Mouse (Mus musculus): ENCODE data around the gene Ccdc153. TPM values are rescaled to one million over a fixed set of nuclear protein-coding genes. Genes with fewer than 3 reads are reported as not detected.

The Ccdc153 gene
- polyA plus RNA-seq (2015; fragmentation: Nextera tagmentation; extraction: Ambion mirVana) = not detected in 2 replicates

DNA sequence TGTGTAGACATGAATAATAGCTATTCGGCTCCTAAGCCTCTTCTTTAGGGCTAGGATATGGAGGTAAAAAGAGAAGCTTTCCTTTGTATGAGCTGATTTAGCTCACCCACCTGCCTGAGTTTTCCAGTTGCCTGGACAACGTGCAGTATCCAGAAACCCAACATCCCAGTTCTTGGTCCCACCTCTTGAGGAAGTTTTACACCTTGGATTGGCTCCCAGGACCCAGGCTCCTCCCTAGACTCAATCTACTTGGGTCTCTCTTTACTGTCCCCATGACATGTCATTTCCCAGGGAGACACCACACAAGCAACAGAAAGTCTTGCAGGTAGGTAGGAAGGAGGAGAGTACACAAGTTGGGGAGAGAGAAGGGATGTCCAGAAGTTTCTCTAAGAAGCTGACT is at the start of gene Ccdc153:
Ccdc153 (plus strand) TSS at position 278 of the 400 bp plus-strand sequence.
- ATAC-seq (replicated peaks; ENCODE audit: low FRiP score, low read depth) (no peak), DNase-seq (ENCODE audit: low spot score) (no peak)
- Histone ChIP-seq H3K36me3 (ENCODE audit: insufficient read depth, low read length) (no peaks in the 10 kb centered on the region), H3K9ac (ENCODE audit: low read depth, low read length) (no peak within 1 kb of the TSS), H3K4me1 (replicated peaks; ENCODE audit: insufficient read depth, low read length) (no peaks in the 10 kb centered on the region), H3K4me2 (ENCODE audit: low read length) (no peak within 1 kb of the TSS), H3K27ac (no peak within 1 kb of the TSS), H3K27me3 (ENCODE audit: insufficient read depth, low read length) (no peaks in the 10 kb centered on the region), H3K9me3 (replicated peaks; ENCODE audit: low read length) (no peaks in the 10 kb centered on the region), H3K4me3 (replicated peaks; ENCODE audit: low read depth, low read length) (no peak within 1 kb of the TSS)
- 49% methylated on average over 2 of the region's 2 CpGs for WGBS
- no peak for TF ChIP-seq CTCF (IDR thresholded peaks at IDR 0.05; ENCODE audit: low read depth)

DNA sequence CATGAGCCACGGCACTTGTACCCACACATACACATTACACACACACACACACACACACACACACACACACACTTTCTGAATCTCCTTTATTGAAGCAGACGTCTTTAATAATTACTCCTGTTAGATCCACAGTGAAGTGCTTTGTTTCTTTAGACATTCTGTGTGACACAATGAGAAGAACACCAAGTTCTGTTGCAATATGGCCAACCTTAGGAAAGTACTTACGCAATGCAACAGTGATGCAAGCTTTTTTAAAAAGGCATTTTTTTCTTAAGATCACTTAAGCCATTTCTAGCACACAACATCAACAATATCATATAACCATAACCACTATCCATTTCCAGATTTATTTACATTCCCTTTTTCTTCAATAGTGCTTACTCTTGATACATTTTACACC is 49.3 kb upstream of the Ccdc153 start:
- TF ChIP-seq CTCF (IDR thresholded peaks at IDR 0.05; ENCODE audit: low read depth) = no peak
- Histone ChIP-seq H3K36me3 (ENCODE audit: insufficient read depth, low read length) (no peaks in the 10 kb centered on the region), H3K9me3 (replicated peaks; ENCODE audit: low read length) (no peaks in the 10 kb centered on the region), H3K4me3 (replicated peaks; ENCODE audit: low read depth, low read length) (no peak overlapping the region), H3K27ac (no peak overlapping the region), H3K27me3 (ENCODE audit: insufficient read depth, low read length) (no peaks in the 10 kb centered on the region), H3K4me1 (replicated peaks; ENCODE audit: insufficient read depth, low read length) (no peaks in the 10 kb centered on the region; the same call in 1 of the 2 replicates), H3K9ac (ENCODE audit: low read depth, low read length) (no peak overlapping the region), H3K4me2 (ENCODE audit: low read length) (no peak overlapping the region)
- ATAC-seq (replicated peaks; ENCODE audit: low FRiP score, low read depth) = no peak
- DNase-seq (ENCODE audit: low spot score) = no peak
- 74% methylated on average over 3 of the region's 3 CpGs for WGBS

DNA sequence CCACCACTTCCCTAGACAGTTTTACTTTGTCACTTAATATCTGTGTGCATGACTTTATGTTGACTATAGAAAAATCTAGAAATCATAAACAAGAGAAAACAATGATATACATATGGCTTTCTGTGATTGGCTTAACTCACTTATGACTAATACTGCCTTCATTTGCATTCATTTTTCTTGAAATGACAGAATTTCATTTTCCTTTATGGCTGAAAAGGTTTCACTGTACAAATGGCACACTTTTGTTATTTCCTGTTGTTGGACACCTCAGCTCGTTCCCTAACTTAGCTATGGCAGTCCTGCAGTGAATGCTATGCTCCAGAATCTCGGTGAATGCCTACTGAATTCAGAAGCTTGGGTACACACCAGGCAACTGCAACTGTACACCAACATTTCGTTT is 48.2 kb upstream of the Ccdc153 start:
- TF ChIP-seq CTCF (IDR thresholded peaks at IDR 0.05; ENCODE audit: low read depth) = no peak
- no peak for DNase-seq (ENCODE audit: low spot score)
- Histone ChIP-seq H3K9ac (ENCODE audit: low read depth, low read length) (no peak overlapping the region), H3K27ac (no peak overlapping the region), H3K4me1 (replicated peaks; ENCODE audit: insufficient read depth, low read length) (no peaks in the 10 kb centered on the region; the same call in 1 of the 2 replicates), H3K36me3 (ENCODE audit: insufficient read depth, low read length) (no peaks in the 10 kb centered on the region), H3K9me3 (replicated peaks; ENCODE audit: low read length) (no peaks in the 10 kb centered on the region), H3K4me2 (ENCODE audit: low read length) (no peak overlapping the region), H3K27me3 (ENCODE audit: insufficient read depth, low read length) (no peaks in the 10 kb centered on the region), H3K4me3 (replicated peaks; ENCODE audit: low read depth, low read length) (no peak overlapping the region)
- WGBS = 88% methylated on average over 3 of the region's 3 CpGs
- ATAC-seq (replicated peaks; ENCODE audit: low FRiP score, low read depth) = no peak

DNA sequence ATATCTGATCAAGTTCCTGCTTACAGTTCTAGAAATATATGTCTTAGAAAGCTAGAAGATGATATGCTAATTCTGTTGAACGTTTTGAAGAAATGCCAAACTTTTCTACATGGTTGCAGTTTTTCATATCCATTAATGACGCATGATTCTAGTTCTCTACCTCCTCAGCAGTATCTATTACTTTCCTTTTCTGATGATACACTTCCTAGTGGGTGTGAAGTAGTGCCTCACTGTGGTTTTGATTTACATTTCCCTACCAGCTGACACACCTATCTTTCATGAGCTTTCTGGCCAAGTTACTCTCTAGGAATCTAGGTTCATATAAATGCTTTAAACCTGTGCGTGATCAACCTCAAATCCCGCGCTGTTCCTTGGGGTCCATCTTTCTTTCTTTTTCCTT is 47.7 kb upstream of the Ccdc153 start:
- Histone ChIP-seq H3K9me3 (replicated peaks; ENCODE audit: low read length) (no peaks in the 10 kb centered on the region), H3K4me2 (ENCODE audit: low read length) (no peak overlapping the region), H3K27ac (no peak overlapping the region), H3K27me3 (ENCODE audit: insufficient read depth, low read length) (no peaks in the 10 kb centered on the region), H3K36me3 (ENCODE audit: insufficient read depth, low read length) (0 out of 2 replicates have a peak, but pooled peaks cover 2% of the 10 kb centered on the region), H3K4me1 (replicated peaks; ENCODE audit: insufficient read depth, low read length) (no peaks in the 10 kb centered on the region; the same call in 1 of the 2 replicates), H3K4me3 (replicated peaks; ENCODE audit: low read depth, low read length) (no peak overlapping the region), H3K9ac (ENCODE audit: low read depth, low read length) (no peak overlapping the region)
- no peak for DNase-seq (ENCODE audit: low spot score)
- ATAC-seq (replicated peaks; ENCODE audit: low FRiP score, low read depth) = no peak
- TF ChIP-seq CTCF (IDR thresholded peaks at IDR 0.05; ENCODE audit: low read depth) = no peak
- WGBS = 95% methylated on average over 5 of the region's 5 CpGs

- 0 out of 2 replicates have a peak, but pooled peaks cover 4% of the 10 kb centered on the region for H3K36me3 ChIP-seq (ENCODE audit: insufficient read depth, low read length)
- no peak for TF ChIP-seq CTCF (IDR thresholded peaks at IDR 0.05; ENCODE audit: low read depth)
- no peaks in the 10 kb centered on the region; the same call in 1 of the 2 replicates for H3K4me1 ChIP-seq (replicated peaks; ENCODE audit: insufficient read depth, low read length)
- ATAC-seq (replicated peaks; ENCODE audit: low FRiP score, low read depth) (no peak), DNase-seq (ENCODE audit: low spot score) (no peak)
- WGBS = 73% methylated on average over 1 of the region's 1 CpGs
- no peak overlapping the region for H3K4me3 ChIP-seq (replicated peaks; ENCODE audit: low read depth, low read length)
- no peak overlapping the region for H3K4me2 ChIP-seq (ENCODE audit: low read length)
- no peaks in the 10 kb centered on the region for H3K27me3 ChIP-seq (ENCODE audit: insufficient read depth, low read length)
- no peaks in the 10 kb centered on the region for H3K9me3 ChIP-seq (replicated peaks; ENCODE audit: low read length)
- H3K9ac ChIP-seq (ENCODE audit: low read depth, low read length) = no peak overlapping the region
- no peak overlapping the region for H3K27ac ChIP-seq
Measured at GRCm38 (mm10) chr9:44194000-44194399, 46.5 kb upstream of the Ccdc153 start.

DNA sequence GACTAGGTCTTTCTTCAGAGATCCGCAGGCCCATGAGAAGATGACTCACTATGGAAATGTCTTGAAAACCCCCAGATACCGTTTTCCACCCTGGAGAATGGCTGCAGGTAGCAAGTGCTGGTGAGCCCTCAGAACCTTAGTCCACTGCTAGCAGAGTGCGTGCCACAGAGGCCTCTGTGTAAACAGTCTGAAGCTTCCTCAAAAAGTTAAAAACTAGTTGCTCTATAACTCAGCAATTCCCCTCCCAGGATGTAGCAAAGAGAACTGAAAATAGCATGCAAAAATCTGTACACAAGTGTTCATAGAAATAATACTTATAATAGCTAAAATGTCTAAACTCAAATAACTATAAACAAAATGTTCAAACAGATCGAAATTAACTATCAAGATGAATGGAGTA is 44.1 kb upstream of the Ccdc153 start:
- H3K4me3 ChIP-seq (replicated peaks; ENCODE audit: low read depth, low read length) = no peak overlapping the region
- DNase-seq (ENCODE audit: low spot score) = no peak
- H3K9ac ChIP-seq (ENCODE audit: low read depth, low read length) = no peak overlapping the region
- WGBS = 94% methylated on average over 4 of the region's 4 CpGs
- TF ChIP-seq CTCF (IDR thresholded peaks at IDR 0.05; ENCODE audit: low read depth) = no peak
- no peak overlapping the region for H3K27ac ChIP-seq
- 0 out of 2 replicates have a peak, but pooled peaks cover 16% of the 10 kb centered on the region for H3K36me3 ChIP-seq (ENCODE audit: insufficient read depth, low read length)
- no peaks in the 10 kb centered on the region for H3K27me3 ChIP-seq (ENCODE audit: insufficient read depth, low read length)
- ATAC-seq (replicated peaks; ENCODE audit: low FRiP score, low read depth) = no peak
- no peak overlapping the region for H3K4me2 ChIP-seq (ENCODE audit: low read length)
- no peaks in the 10 kb centered on the region for H3K9me3 ChIP-seq (replicated peaks; ENCODE audit: low read length)
- H3K4me1 ChIP-seq (replicated peaks; ENCODE audit: insufficient read depth, low read length) = no peaks in the 10 kb centered on the region; the same call in 1 of the 2 replicates

- H3K36me3 ChIP-seq (ENCODE audit: insufficient read depth, low read length) = 0 out of 2 replicates have a peak, but pooled peaks cover 16% of the 10 kb centered on the region
- no peak for TF ChIP-seq CTCF (IDR thresholded peaks at IDR 0.05; ENCODE audit: low read depth)
- ATAC-seq (replicated peaks; ENCODE audit: low FRiP score, low read depth) (no peak), DNase-seq (ENCODE audit: low spot score) (no peak)
- no peak overlapping the region for H3K4me3 ChIP-seq (replicated peaks; ENCODE audit: low read depth, low read length)
- H3K27me3 ChIP-seq (ENCODE audit: insufficient read depth, low read length) = no peaks in the 10 kb centered on the region
- H3K9me3 ChIP-seq (replicated peaks; ENCODE audit: low read length) = no peaks in the 10 kb centered on the region
- no peak overlapping the region for H3K4me2 ChIP-seq (ENCODE audit: low read length)
- H3K4me1 ChIP-seq (replicated peaks; ENCODE audit: insufficient read depth, low read length) = no peaks in the 10 kb centered on the region; the same call in 1 of the 2 replicates
- peak overlapping the region; percentile 22; the same call in 1 of the 2 replicates for H3K27ac ChIP-seq
- 74% methylated on average over 3 of the region's 3 CpGs for WGBS
- no peak overlapping the region for H3K9ac ChIP-seq (ENCODE audit: low read depth, low read length)
Measured at GRCm38 (mm10) chr9:44199166-44199565, 41.3 kb upstream of the Ccdc153 start.

All from kidney, postnatal 0 days (tissue).